Mouse (Mus musculus): ENCODE results near the gene Gzmf. TPM values are rescaled to one million over a fixed set of nuclear protein-coding genes. Genes with fewer than 3 reads are reported as not detected.
"Not testable (repeated sequence)": the region's sequence is repeated elsewhere in the genome, so short reads cannot be mapped to it uniquely, and the experiment has no call there.

Gene Gzmf
- total RNA-seq (2017), result not detected in 2 replicates

GRCm38 (mm10) chr14:56211317-56211716 lies at the start of gene Gzmf:
TSS of gene Gzmf (minus strand) at chr14:56211417.
- ATAC-seq (replicated peaks; ENCODE audit: low read depth, poor library complexity, severe bottlenecking), result no peak

GRCm38 (mm10) chr14:56240409-56240808 lies 29.2 kb upstream of the Gzmf start:
- ATAC-seq (replicated peaks; ENCODE audit: low read depth, poor library complexity, severe bottlenecking), result peak; percentile 68

- no peak for ATAC-seq (replicated peaks; ENCODE audit: low read depth, poor library complexity, severe bottlenecking)
Observed at GRCm38 (mm10) chr14:56234556-56234955, 23.3 kb upstream of the Gzmf start, which contains the start of gene Gzmc. TSS of gene Gzmc (minus strand) at chr14:56234656.

GRCm38 (mm10) chr14:56205613-56206012 lies 5.6 kb downstream of the Gzmf start:
- ATAC-seq (replicated peaks; ENCODE audit: low read depth, poor library complexity, severe bottlenecking), result no peak

GRCm38 (mm10) chr14:56205021-56205420 lies 6.2 kb downstream of the Gzmf start:
- ATAC-seq (replicated peaks; ENCODE audit: low read depth, poor library complexity, severe bottlenecking), result peak; percentile 78; the same call in 1 of the 2 replicates

GRCm38 (mm10) chr14:56203975-56204374 lies 7.2 kb downstream of the Gzmf start:
- peak; percentile 80; the same call in 1 of the 2 replicates for ATAC-seq (replicated peaks; ENCODE audit: low read depth, poor library complexity, severe bottlenecking)

- 0 out of 2 replicates have a peak, but pooled peaks have one; percentile 29 for ATAC-seq (replicated peaks; ENCODE audit: low read depth, poor library complexity, severe bottlenecking)
Observed at GRCm38 (mm10) chr14:56186946-56187345, 24.3 kb downstream of the Gzmf start.

- no peak for ATAC-seq (replicated peaks; ENCODE audit: low read depth, poor library complexity, severe bottlenecking)
Observed at GRCm38 (mm10) chr14:56186521-56186920, 24.7 kb downstream of the Gzmf start.

GRCm38 (mm10) chr14:56177651-56178050 lies 33.6 kb downstream of the Gzmf start:
- peak; percentile 68 for ATAC-seq (replicated peaks; ENCODE audit: low read depth, poor library complexity, severe bottlenecking)

GRCm38 (mm10) chr14:56174499-56174898 lies 36.7 kb downstream of the Gzmf start, which contains the start of gene Gzmn:
TSS of gene Gzmn (minus strand) at chr14:56174599.
- ATAC-seq (replicated peaks; ENCODE audit: low read depth, poor library complexity, severe bottlenecking), result no peak

GRCm38 (mm10) chr14:56173396-56173795 lies 37.8 kb downstream of the Gzmf start:
- ATAC-seq (replicated peaks; ENCODE audit: low read depth, poor library complexity, severe bottlenecking), result no peak

- no peak for ATAC-seq (replicated peaks; ENCODE audit: low read depth, poor library complexity, severe bottlenecking)
Observed at GRCm38 (mm10) chr14:56172744-56173143, 38.5 kb downstream of the Gzmf start.

- no peak for ATAC-seq (replicated peaks; ENCODE audit: low read depth, poor library complexity, severe bottlenecking)
Observed at GRCm38 (mm10) chr14:56168009-56168408, 43.2 kb downstream of the Gzmf start.

GRCm38 (mm10) chr14:56162109-56162508 lies 49.1 kb downstream of the Gzmf start:
- ATAC-seq (replicated peaks; ENCODE audit: low read depth, poor library complexity, severe bottlenecking), result no peak

- ATAC-seq (replicated peaks; ENCODE audit: low read depth, poor library complexity, severe bottlenecking), result not testable (repeated sequence)
Observed at GRCm38 (mm10) chr14:56159479-56159878, 51.7 kb downstream of the Gzmf start, which contains the start of gene Gzmg. TSS of gene Gzmg (minus strand) at chr14:56159579.

GRCm38 (mm10) chr14:56155340-56155739 lies 55.9 kb downstream of the Gzmf start:
- no peak for ATAC-seq (replicated peaks; ENCODE audit: low read depth, poor library complexity, severe bottlenecking)

Other genes starting within 250 kb of the Gzmf start
- gene Mcpt1, start 193.4 kb downstream of the Gzmf start, total RNA-seq (2017), result not detected in 2 replicates
- gene Mcpt9, start 180.9 kb downstream of the Gzmf start, total RNA-seq (2017), result not detected in 2 replicates
- gene Mcpt2, start 169.4 kb downstream of the Gzmf start, total RNA-seq (2017), result not detected in 2 replicates
- not detected in 2 replicates for gene Mcpt4, start 149.1 kb downstream of the Gzmf start, total RNA-seq (2017)
- 14.9 and 21.7 TPM in 2 replicates for gene Mcpt8, start 126.1 kb downstream of the Gzmf start, total RNA-seq (2017)
- 450 and 522 TPM in 2 replicates for gene Ctsg, start 108.8 kb downstream of the Gzmf start, total RNA-seq (2017)
- gene Gzme, start 90.8 kb downstream of the Gzmf start, total RNA-seq (2017), result not detected in 2 replicates
- gene Gzmd, start 78.8 kb downstream of the Gzmf start, total RNA-seq (2017), result not detected in 2 replicates
- not detected in 2 replicates for gene Gzmg, start 51.8 kb downstream of the Gzmf start, total RNA-seq (2017)
- gene Gzmn, start 36.8 kb downstream of the Gzmf start, total RNA-seq (2017), result not detected in 2 replicates
- not detected in 2 replicates for gene Gzmc, start 23.2 kb upstream of the Gzmf start, total RNA-seq (2017)
- gene Gzmb, start 50.8 kb upstream of the Gzmf start, total RNA-seq (2017), result 0.91 and 2.1 TPM in 2 replicates
- gene Atp12a, start 153.7 kb upstream of the Gzmf start, total RNA-seq (2017), result not detected in 2 replicates
- gene Rnf17, start 191.2 kb upstream of the Gzmf start, total RNA-seq (2017), result 10.6 and 13.0 TPM in 2 replicates